Mouse (Mus musculus): ENCODE data around the gene 1700001P01Rik.
A peak's percentile ranks its signal among the peaks of the same experiment; 100 is the strongest.

1700001P01Rik gene

GRCm38 (mm10) chr11:97809235-97810121 lies 33.8 kb upstream of the 1700001P01Rik start:
- DNase-seq (ENCODE audit: low spot score in 2 of 2): no peak

DNA sequence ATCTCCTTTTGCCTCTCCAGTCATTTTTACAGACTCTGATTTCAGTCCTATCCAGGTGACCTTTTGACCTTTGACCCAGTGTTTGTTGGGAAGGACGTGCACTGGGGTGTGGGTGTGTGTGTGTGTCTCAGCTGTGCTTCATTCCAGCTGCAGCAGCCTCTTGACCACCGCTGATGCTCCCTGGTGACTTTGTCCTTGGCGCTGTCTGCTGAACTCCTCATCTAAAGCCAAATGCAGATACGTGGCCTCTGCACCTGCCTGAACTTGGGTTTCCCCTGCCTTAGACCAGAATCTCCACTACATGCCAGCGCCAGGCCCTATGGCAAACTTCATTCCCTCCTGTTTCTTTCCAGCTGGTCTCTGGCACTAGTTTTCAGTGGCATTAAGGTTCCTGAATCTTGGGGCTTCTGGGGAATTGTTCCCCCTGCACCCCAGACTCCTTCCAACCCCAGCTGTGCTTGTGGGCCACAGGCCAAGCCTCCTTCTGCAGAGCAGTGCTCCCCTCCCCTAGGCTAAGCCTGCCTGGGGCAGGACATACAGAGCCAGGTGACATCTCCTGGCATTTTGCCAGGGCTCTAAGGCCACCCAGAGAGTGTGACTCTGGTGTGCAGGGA lies 33.0 kb upstream of the 1700001P01Rik start:
- no peak for DNase-seq (ENCODE audit: low spot score in 2 of 2)

GRCm38 (mm10) chr11:97808093-97808492 lies 32.4 kb upstream of the 1700001P01Rik start:
- no peak for DNase-seq (ENCODE audit: low spot score in 2 of 2)

GRCm38 (mm10) chr11:97807626-97808025 lies 31.9 kb upstream of the 1700001P01Rik start:
- DNase-seq (ENCODE audit: low spot score in 2 of 2): no peak

DNA sequence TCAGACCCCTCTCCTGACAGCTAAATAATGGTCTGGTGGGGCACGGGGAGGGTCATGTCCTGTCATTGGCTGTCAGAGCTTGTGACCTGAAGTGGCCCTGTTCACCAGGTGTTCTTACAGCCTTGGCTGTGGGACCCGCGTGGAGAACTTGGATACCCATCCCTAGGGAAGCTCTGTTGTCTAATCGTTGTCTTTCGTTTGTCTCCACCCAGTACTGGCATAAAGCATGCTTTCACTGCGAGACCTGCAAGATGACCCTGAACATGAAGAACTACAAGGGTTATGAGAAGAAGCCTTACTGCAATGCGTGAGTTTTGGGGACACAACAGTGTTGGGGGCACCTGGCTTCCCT lies 30.9 kb upstream of the 1700001P01Rik start:
- no peak for DNase-seq (ENCODE audit: low spot score in 2 of 2)

DNA sequence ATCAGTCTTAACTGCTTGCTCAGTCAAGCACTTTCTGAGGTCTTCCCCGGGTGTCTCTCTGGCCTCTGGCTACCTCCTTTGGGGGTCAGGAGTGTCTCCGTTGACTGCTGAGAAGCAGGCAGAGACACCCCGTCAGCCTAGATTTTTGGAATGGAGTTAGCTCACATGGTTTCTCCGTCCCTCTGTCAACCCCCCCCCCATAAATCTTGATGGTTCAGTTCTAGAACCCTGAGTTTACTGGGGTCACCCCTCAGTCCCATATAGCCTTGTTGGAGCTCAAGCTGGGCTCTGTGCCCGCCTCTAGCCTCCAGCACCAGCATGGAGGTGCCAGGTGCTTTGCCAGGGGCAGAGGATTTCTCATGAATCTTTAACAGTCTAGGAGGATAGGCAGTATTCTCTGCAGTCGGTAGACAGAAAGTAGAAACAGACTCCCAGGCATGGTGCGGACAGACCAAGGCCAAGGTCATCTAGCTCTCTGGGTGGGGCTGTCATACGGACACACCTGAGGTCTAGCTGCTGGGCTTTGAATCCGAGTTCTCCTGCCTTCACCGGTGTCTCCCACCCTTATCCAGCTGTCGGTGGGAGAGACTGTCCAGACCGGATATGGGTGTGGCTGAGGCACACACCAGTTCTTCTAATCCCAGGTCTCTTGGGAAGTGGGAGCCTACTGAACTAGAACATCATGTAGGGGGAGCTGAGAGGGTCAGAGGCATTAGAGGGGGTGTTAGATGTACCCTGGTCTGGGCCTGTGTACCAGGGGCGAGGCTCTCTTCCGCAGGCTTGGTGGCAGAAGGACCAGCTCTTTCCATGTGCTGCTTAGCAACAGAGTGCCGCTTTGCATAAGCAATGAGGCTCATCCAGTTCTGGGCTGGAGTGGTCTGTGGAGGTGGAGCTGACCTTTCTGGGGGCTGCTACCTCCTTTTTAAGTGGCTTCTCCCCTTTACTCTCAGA lies 30.2 kb upstream of the 1700001P01Rik start:
- peak in 1 of 2 experiments; percentile 15 for DNase-seq (ENCODE audit: low spot score in 2 of 2)

DNA sequence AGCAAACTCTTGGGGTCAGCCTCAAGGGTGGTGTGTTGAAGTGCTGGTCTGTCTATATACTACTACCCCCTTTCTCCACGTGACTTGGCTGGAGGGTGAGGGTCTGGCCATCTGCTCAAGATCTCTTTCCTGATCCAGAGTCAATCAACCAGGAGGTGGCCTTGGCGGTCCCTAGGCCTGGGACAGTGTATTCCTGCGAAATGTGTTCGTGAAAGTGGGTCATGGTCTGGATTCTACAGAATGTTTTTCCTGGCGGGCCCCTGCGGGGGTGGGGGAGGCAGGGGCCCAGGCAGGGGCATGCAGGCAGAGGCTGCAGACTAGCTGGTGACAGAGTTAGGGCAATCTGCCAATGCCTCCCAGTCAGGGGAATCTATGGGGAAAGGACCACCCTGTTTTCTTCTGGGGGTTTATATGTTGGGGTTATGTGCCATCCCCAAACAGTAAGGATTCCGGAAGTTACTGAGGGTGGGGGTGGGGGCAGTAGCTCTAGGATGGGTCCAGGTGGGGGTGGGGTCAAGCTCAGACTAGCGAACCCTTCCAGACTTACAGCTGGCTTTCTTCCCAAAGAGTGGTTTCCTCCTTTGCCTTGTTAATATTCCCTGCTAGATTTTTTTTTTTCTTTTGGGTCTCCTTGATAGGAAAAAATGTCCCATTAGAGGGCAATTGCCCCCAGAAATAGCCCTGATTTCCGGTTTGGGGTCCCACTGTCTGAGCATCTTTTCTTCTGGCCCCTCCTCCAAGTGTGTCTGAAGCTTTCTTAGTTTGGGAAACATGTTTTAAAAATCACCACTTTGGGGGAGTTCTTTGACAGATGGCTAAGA lies 29.3 kb upstream of the 1700001P01Rik start:
- DNase-seq (ENCODE audit: low spot score in 2 of 2): no peak

DNA sequence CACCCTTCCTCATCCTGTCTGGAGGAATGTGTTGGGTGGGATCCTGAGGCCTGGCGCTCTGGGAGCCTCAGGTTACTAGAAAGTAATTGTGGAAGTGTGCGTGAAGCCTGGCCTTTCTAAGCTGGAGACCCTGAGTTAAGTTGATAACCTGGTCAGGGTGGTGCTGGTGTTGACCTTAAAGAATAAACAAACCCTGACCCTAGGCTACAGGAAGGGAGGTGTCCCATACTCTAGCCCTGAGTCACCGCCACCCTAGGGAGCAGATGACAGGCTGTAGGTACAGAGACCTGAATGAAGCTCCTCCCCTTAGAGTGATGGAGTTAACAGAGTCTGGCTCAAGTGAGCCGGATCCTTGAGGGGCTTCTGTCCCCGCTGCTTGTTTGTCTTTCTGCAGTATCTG lies 28.1 kb upstream of the 1700001P01Rik start:
- DNase-seq (ENCODE audit: low spot score in 2 of 2): no peak

- DNase-seq (ENCODE audit: low spot score in 2 of 2): no peak
Observed at GRCm38 (mm10) chr11:97802495-97802894, 26.8 kb upstream of the 1700001P01Rik start.

DNA sequence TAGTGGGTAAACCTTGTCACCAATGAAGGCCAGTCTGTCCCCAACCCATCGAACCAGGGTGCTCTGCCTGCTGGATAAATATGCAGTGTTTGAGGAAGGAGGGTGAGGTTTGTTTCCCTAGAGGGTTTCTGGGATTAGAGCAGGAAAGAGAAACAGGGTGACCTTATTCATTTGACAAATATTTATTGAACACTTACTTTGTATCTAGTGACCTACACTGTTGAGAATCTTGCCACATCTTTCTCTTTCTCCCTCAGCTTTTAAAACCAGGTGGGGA lies 26.4 kb upstream of the 1700001P01Rik start:
- DNase-seq (ENCODE audit: low spot score in 2 of 2): no peak

- DNase-seq (ENCODE audit: low spot score in 2 of 2): no peak
Observed at GRCm38 (mm10) chr11:97801409-97802193, 25.9 kb upstream of the 1700001P01Rik start.

DNA sequence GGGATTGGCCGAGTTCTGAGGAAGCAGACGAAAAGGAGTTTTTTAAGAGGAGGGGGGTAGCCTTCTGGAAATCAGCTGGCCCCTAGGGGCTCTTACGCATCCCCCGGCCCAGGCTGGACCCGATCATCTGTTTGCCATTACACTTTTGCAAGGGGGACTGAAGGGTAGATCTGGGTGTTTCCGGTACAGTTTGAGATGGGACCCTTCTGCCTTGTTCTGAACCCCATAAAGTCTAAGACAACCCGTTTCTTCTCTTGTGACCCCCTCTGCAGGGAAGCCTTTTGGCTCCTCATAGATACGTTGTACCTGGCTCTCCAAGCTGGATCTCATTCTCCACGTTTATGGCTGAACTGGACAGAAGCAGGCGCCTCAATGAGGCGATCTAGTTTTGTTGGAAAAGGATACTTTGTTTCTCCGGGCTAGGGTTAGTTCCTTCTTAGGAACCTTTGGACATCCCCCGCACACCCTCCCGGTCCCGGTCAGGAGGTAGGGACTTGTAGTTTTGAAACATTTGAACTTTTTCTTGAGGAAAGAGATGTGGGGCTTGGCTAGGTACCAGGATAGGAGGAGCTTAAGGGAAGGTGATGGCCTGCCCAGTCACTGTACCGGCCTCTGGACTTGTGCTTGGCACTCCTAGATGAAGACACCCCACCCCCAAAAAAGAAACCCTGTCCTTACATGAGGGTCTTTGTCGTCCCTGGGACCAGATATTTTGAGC lies 25.1 kb upstream of the 1700001P01Rik start:
- DNase-seq (ENCODE audit: low spot score in 2 of 2): no peak

GRCm38 (mm10) chr11:97799994-97800690 lies 24.4 kb upstream of the 1700001P01Rik start:
- DNase-seq (ENCODE audit: low spot score in 2 of 2): peak; percentile 75 to 80

- peak; percentile 86 to 89 for DNase-seq (ENCODE audit: low spot score in 2 of 2)
Observed at GRCm38 (mm10) chr11:97799146-97799993, 23.7 kb upstream of the 1700001P01Rik start.

GRCm38 (mm10) chr11:97798782-97799145 lies 23.0 kb upstream of the 1700001P01Rik start, which contains the start of gene Lasp1:
Lasp1 (plus strand) TSS chr11:97799000.
- DNase-seq (ENCODE audit: low spot score in 2 of 2): peak; percentile 78 to 87

GRCm38 (mm10) chr11:97798083-97798435 lies 22.3 kb upstream of the 1700001P01Rik start:
- no peak for DNase-seq (ENCODE audit: low spot score in 2 of 2)

- no peak for DNase-seq (ENCODE audit: low spot score in 2 of 2)
Observed at GRCm38 (mm10) chr11:97797369-97798082, 21.8 kb upstream of the 1700001P01Rik start.

GRCm38 (mm10) chr11:97796910-97797309 lies 21.2 kb upstream of the 1700001P01Rik start:
- no peak for DNase-seq (ENCODE audit: low spot score in 2 of 2)
